Mouse (Mus musculus) lung, adult 10 weeks (tissue): ENCODE data around the gene Ttbk2. TPM values are rescaled to one million over a fixed set of nuclear protein-coding genes. Genes with fewer than 3 reads are reported as not detected.

ENCODE experiments used
- polyA plus RNA-seq: library from polyadenylated mRNA; stranded (reverse); fragments of 350-450 nt; fragmentation: Illumina TruSeq; extraction: RNeasy Lipid Tissue Mini Kit (QIAGEN cat#74804); gene quantifications from one replicate; pipeline ENCODE4 v1.2.3, GENCODE M21; 2014; ENCODE audit warnings: low read depth, low replicate concordance; ENCODE audit not compliant: insufficient read depth

Gene Ttbk2
- 2.0 TPM for polyA plus RNA-seq

DNA sequence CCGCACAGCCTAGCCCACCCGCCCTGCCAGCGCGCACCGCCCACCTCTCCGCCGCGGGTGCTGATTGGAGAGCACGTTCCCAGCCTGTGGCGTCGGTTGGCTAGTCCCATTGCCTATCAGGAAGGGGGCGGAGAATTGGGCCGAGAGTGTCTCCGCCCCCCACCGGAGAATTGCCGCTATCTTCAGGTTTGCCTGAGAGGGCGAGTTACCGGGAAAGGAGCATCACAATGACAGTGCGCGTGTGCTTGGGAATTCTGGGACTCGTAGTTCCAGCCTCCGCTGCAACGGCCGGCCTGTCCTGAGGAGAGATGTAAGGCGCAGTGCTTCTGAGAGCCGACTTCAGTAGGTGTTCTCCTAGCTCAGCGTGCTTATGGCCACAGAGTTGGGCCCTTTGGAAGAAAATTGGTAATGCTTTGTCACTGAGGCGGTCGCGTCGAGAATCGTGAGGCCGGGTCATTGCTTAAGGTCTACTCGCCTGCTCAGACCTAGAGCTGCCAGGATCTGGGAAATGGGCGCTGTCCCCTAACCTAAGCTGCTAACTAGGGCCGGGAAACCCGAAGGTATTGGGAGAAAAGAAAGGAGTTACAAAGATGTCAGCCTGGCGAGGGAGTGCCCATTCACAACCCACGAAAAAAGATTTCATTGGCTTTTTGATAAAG is at the start of gene Ttbk2:
Ttbk2 (minus strand) TSS at position 181 of the 659 bp plus-strand sequence.

DNA sequence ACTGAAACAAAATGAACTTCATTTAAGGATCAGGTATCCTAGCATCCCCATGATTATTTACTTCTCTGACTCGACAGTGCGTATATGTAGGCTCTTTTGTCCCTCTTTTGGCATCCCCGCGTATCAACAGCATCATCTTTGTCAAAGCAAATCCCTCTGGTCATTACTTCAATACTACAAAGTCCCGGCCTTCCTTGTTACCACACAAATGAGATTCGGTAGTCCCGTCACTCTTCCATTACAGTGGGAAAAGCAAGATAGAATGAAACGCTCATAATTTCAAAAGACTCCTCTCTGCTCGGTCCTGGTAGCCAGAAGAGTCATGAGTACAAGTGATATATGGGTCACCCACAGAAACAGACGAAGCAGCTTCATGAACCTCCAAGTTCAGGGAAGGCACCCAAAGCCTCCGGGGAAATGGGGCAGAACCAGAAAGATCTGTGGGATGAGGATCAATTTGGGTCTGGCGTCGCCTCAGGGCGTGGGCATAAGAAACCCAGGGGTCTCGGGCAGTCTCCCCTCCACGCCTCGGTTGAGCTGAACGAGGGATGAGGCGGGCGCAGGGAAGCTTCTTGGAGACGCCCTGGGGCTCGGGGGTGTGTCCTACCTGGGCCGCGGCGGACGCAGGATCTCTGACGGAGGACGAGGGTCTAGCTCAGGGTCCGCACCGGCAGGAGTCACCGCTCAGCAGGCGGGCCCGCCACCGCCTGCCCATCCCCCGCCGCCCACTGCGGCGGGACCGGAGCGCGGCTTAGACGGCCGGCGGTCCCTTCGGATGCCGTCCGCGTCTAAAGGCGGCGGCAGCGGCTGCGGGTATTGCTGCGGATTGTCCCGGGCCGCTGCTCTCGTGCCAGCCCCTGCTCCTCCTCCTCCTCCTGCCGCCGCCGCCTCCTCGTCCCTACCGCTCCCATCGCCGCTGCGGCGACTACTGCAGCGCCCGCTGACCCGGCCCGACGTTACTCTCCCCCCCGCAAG is 668 bp downstream of the Ttbk2 start, which contains the start of gene Cdan1:
Cdan1 (minus strand) TSS at position 680 of the 975 bp plus-strand sequence.

Other genes starting within 250 kb of the Ttbk2 start
- 8.7 TPM for gene Haus2, start 241.2 kb downstream of the Ttbk2 start, polyA plus RNA-seq
- gene Lrrc57, start 241.1 kb downstream of the Ttbk2 start, polyA plus RNA-seq = 19.1 TPM
- gene Stard9, start 221.5 kb downstream of the Ttbk2 start, polyA plus RNA-seq = 18.7 TPM
- 4.9 TPM for gene Cdan1, start 476 bp downstream of the Ttbk2 start, polyA plus RNA-seq
- gene Ubr1, start 120.1 kb upstream of the Ttbk2 start, polyA plus RNA-seq = 8.3 TPM
- gene Tmem62, start 126.4 kb upstream of the Ttbk2 start, polyA plus RNA-seq = 8.6 TPM
- gene Ccndbp1, start 157.8 kb upstream of the Ttbk2 start, polyA plus RNA-seq = 45.0 TPM
- not detected for gene Epb42, start 186.5 kb upstream of the Ttbk2 start, polyA plus RNA-seq
- gene Tgm5, start 235.2 kb upstream of the Ttbk2 start, polyA plus RNA-seq = not detected